Mouse (Mus musculus) left cerebral cortex, postnatal 25 days (tissue): Measurements from ENCODE around the gene Fsd2. TPM values are rescaled to one million over a fixed set of nuclear protein-coding genes. Genes with fewer than 3 reads are reported as not detected.

Experiments
- DNase-seq, 2 experiments: peaks; one replicate each; pipeline ENCODE4 v3.0.0; 2022; ENCODE audit warnings: low spot score in 2 of 2, mixed read lengths in 1 of 2
- intact Hi-C: fragments of 180-260 bp; cut with DNase I; formaldehyde crosslinking; loops from one replicate; pipeline ENCODE4 v1.15.1; 2025
- total RNA-seq, 2 experiments: library from RNA; stranded (reverse); gene quantifications; 2 replicates each; pipeline ENCODE4 v1.2.3; 2021

Fsd2 gene
- under 1 TPM in 1 of 2 experiments, not detected in 1; 0.16 TPM for total RNA-seq

- intact Hi-C loops: no loop called here
- no peak for DNase-seq
Measured at GRCm38 (mm10) chr7:81566892-81567291, at the start of gene Fsd2. Fsd2 (minus strand) TSS chr7:81566944.

GRCm38 (mm10) chr7:81615031-81615430 is 48.3 kb upstream of the Fsd2 start:
- intact Hi-C loops: no loop called here
- no peak for DNase-seq

GRCm38 (mm10) chr7:81612856-81613635 is 46.3 kb upstream of the Fsd2 start:
- intact Hi-C loops: no loop called here
- no peak for DNase-seq

- no peak for DNase-seq
- intact Hi-C loops: no loop called here
Measured at GRCm38 (mm10) chr7:81610125-81610524, 43.4 kb upstream of the Fsd2 start.

- intact Hi-C loops: loop anchor here (10.0 kb wide), 1 partner anchor 168 kb away; no protein-coding TSS in a partner anchor
- no peak for DNase-seq
Measured at GRCm38 (mm10) chr7:81606452-81606851, 39.7 kb upstream of the Fsd2 start.

- intact Hi-C loops: loop anchor here (10.0 kb wide), 1 partner anchor 169 kb away; no protein-coding TSS in a partner anchor
- DNase-seq: no peak
Measured at GRCm38 (mm10) chr7:81605489-81605888, 38.7 kb upstream of the Fsd2 start.

GRCm38 (mm10) chr7:81604991-81605390 is 38.2 kb upstream of the Fsd2 start:
- intact Hi-C loops: loop anchor here (10.0 kb wide), 1 partner anchor 170 kb away; no protein-coding TSS in a partner anchor
- no peak for DNase-seq

GRCm38 (mm10) chr7:81599379-81600280 is 32.9 kb upstream of the Fsd2 start:
- peak; percentile 43 to 62 for DNase-seq
- intact Hi-C loops: loop anchor here (10.0 kb wide), 1 partner anchor 175 kb away; no protein-coding TSS in a partner anchor

GRCm38 (mm10) chr7:81597660-81598059 is 30.9 kb upstream of the Fsd2 start:
- DNase-seq: no peak
- intact Hi-C loops: no loop called here

GRCm38 (mm10) chr7:81596086-81596485 is 29.3 kb upstream of the Fsd2 start:
- no peak for DNase-seq
- intact Hi-C loops: no loop called here

- intact Hi-C loops: no loop called here
- no peak for DNase-seq
Measured at GRCm38 (mm10) chr7:81595056-81595455, 28.3 kb upstream of the Fsd2 start.

GRCm38 (mm10) chr7:81593387-81593786 is 26.6 kb upstream of the Fsd2 start:
- no peak for DNase-seq
- intact Hi-C loops: no loop called here

- intact Hi-C loops: no loop called here
- no peak for DNase-seq
Measured at GRCm38 (mm10) chr7:81592686-81593085, 25.9 kb upstream of the Fsd2 start.

GRCm38 (mm10) chr7:81587238-81587637 is 20.5 kb upstream of the Fsd2 start:
- no peak for DNase-seq
- intact Hi-C loops: no loop called here

- intact Hi-C loops: no loop called here
- no peak for DNase-seq
Measured at GRCm38 (mm10) chr7:81585326-81585725, 18.6 kb upstream of the Fsd2 start.

- no peak for DNase-seq
- intact Hi-C loops: no loop called here
Measured at GRCm38 (mm10) chr7:81583512-81583911, 16.8 kb upstream of the Fsd2 start.

- DNase-seq: no peak
- intact Hi-C loops: loop anchor here (5.0 to 10.0 kb wide), 2 partner anchors 198 to 415 kb away; no protein-coding TSS in a partner anchor
Measured at GRCm38 (mm10) chr7:81579312-81579711, 12.6 kb upstream of the Fsd2 start.

GRCm38 (mm10) chr7:81578413-81578812 is 11.7 kb upstream of the Fsd2 start:
- intact Hi-C loops: loop anchor here (5.0 to 10.0 kb wide), 2 partner anchors 199 to 414 kb away; no protein-coding TSS in a partner anchor

GRCm38 (mm10) chr7:81577872-81578271 is 11.1 kb upstream of the Fsd2 start:
- intact Hi-C loops: loop anchor here (5.0 to 10.0 kb wide), 2 partner anchors 199 to 413 kb away; no protein-coding TSS in a partner anchor
- no peak for DNase-seq

More at GRCm38 (mm10) chr7:81578413-81578812, 11.7 kb upstream of the Fsd2 start:
- no peak for DNase-seq

- DNase-seq: no peak
- intact Hi-C loops: loop anchor here (5.0 to 10.0 kb wide), 2 partner anchors 202 to 411 kb away; no protein-coding TSS in a partner anchor
Measured at GRCm38 (mm10) chr7:81575606-81576005, 8.9 kb upstream of the Fsd2 start.
